Mouse (Mus musculus) 3134 (cell line): ENCODE data around the gene Vegfc.
A peak's percentile ranks its signal among the peaks of the same experiment; 100 is the strongest.

Experiments used
- DNase-seq: peaks from one replicate; pipeline ENCODE4 v3.0.0-alpha.2; 2011; ENCODE audit warnings: low spot score; ENCODE audit not compliant: insufficient read length; ENCODE audit errors: extremely low read depth

Gene Vegfc

GRCm38 (mm10) chr8:54185336-54185735 lies 107.9 kb downstream of the Vegfc start:
- no peak for DNase-seq

GRCm38 (mm10) chr8:54185927-54186326 lies 108.5 kb downstream of the Vegfc start:
- DNase-seq = no peak

- peak; percentile 67 for DNase-seq
These were observed 138.8 kb downstream of the Vegfc start for GRCm38 (mm10) chr8:54216250-54216649.

- no peak for DNase-seq
These were observed 151.4 kb downstream of the Vegfc start for GRCm38 (mm10) chr8:54228801-54229204.

GRCm38 (mm10) chr8:54230638-54231037 lies 153.2 kb downstream of the Vegfc start:
- DNase-seq = no peak

- DNase-seq = no peak
These were observed 155.9 kb downstream of the Vegfc start for GRCm38 (mm10) chr8:54233316-54233715.
